Mouse (Mus musculus): ENCODE results near the gene Ifi35. TPM values are rescaled to one million over a fixed set of nuclear protein-coding genes. Genes with fewer than 3 reads are reported as not detected.
A peak's percentile ranks its signal among the peaks of the same experiment; 100 is the strongest.
"Not testable (repeated sequence)": the region's sequence is repeated elsewhere in the genome, so short reads cannot be mapped to it uniquely, and the experiment has no call there.

Gene Ifi35
- polyA plus RNA-seq (2017; shearing (Covaris generic)): 100 to 1,000 TPM; 148 to 179 TPM

DNA sequence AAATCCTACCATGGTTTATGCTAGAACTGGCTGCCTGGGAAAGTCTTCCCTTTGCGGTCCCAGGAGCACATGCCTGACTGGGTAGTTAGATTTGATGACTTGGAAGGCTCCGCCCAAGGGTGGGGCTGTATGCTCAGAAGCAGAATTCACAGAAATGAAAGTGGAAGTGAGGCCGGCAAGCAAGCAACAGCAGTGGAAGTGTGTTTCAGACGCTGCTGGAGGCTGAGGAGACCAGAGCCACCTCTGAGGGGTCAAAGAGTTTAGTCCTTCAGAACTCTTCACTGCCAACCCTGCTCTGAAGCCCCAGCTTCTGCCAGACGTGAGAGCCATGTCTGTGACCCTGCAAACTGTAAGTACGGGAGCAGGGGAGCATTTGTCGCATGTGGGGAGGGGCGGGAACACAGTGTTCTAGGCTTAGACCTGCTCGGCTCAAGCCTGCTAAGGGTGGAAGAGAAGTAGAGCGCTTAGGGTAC, at the start of gene Ifi35:
TSS of gene Ifi35 (plus strand) at position 134 of the 473 bp plus-strand sequence.
- ATAC-seq: peak; percentile 84

- ATAC-seq: no peak
These were observed 32.9 kb upstream of the Ifi35 start for GRCm38 (mm10) chr11:101415306-101415705.

- no peak for ATAC-seq
These were observed 31.6 kb upstream of the Ifi35 start for GRCm38 (mm10) chr11:101416433-101417100.

DNA sequence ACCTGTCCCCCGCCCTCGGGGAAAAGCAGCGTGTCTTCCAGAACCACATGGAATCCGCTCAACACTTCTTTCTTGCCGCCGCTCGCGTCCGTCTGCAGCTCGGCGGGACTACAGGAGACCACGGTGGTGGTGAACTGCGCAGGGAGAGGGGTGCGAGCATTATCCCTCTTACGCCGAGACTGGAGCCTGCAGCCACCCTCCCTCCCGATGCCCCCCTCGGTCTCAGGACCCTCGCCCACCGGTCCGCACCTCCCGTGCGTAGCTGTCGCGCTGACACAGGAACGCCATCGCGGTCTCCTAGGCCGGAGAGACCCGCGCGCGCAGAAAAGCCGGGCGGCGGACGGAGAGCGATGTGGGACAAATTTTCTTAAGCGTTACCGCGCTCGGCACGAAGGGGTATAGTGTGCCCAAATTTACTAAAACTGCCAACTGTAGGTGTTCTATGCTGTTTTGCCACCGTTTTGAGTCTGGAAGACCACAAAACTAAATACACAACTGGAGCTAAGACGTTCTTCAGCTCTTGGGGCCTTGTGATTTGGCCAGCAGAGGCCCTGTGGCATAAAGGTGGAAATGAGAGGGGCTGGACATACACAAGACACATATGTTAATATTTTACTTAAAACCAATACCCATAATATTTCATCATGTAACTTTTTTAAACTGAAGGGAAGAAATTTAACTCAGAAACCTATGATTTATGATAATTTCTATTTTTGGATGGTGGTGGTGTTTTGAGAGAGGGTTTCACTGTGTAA, 30.9 kb upstream of the Ifi35 start, which contains the start of gene Aarsd1:
TSS of gene Aarsd1 (minus strand) at position 515 of the 755 bp plus-strand sequence.
- peak; percentile 89 for ATAC-seq

- ATAC-seq: no peak
These were observed 29.2 kb upstream of the Ifi35 start for GRCm38 (mm10) chr11:101418991-101419390.

DNA sequence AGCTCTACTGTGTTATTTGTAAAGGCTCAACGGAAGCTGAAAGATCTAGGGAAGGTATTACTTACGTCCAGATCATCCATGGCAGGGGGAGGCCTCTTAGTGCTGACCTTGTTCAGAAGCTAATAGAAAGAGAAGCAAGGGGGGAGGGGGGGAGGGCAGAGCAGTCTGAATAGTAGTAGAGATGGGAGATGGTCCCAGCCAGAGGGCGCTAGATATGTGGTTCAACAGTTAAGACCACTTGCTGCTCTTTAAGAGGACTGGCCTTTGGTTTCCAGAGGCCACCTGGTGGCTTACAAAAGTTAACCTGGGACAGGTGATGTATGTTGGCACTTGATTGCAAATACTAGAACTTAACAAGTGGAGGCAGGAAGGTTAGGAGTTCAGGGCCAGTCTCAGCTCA, 28.6 kb upstream of the Ifi35 start:
- no peak for ATAC-seq

- no peak for ATAC-seq
These were observed 28.1 kb upstream of the Ifi35 start for GRCm38 (mm10) chr11:101420148-101420547.

DNA sequence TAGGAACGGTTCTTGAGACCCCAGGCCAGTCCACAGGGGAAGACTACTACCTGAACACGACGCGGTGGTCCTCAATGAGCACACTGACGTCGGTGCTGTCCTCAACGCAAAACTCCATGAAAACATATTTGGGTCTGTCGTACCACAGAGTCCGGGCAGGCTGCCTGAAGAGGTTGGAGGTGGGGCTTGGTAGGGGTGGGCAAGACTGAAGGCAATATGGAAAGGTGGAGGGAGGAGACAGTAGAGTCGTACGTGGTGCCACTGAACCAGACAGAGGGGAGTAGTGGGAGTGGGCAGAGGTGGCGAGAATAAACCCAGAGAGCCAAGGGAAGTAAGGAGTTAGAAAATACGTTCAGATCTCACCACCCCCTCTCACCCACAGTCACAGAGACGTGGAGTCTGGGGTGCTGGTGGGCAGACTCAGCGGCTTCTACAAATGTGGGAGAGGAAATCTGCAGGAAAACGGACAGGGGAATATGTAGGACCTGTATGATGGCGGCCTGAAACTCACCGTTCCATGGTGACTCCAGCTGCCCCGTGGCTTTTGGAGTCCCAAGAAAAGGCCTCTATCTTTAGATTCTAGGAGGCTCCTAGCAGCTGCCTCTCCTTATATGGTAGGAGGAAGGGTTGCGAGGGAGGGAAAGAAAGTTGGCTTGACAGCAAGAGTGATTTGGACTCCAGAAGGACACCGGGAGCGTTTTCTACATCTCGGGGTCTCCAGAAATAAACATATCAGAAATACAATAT, 23.9 kb upstream of the Ifi35 start, which contains the start of gene Gm27029:
TSS of gene Gm27029 (minus strand) at position 692 of the 747 bp plus-strand sequence.
- no peak for ATAC-seq

GRCm38 (mm10) chr11:101424925-101425813, 23.0 kb upstream of the Ifi35 start, which contains the start of the genes Rundc1 and Ptges3l:
Gene Rundc1, plus strand, starts transcription at chr11:101425085.
Gene Ptges3l, minus strand, starts transcription at chr11:101425333.
- peak; percentile 82 for ATAC-seq

- no peak for ATAC-seq
These were observed 22.0 kb upstream of the Ifi35 start for GRCm38 (mm10) chr11:101426165-101426564.

GRCm38 (mm10) chr11:101431327-101431726, 16.9 kb upstream of the Ifi35 start:
- ATAC-seq: no peak

- ATAC-seq: no peak
These were observed 14.8 kb upstream of the Ifi35 start for GRCm38 (mm10) chr11:101433396-101433795.

GRCm38 (mm10) chr11:101435831-101436230, 12.4 kb upstream of the Ifi35 start:
- ATAC-seq: no peak

- no peak for ATAC-seq
These were observed 11.3 kb upstream of the Ifi35 start for GRCm38 (mm10) chr11:101436916-101437315.

DNA sequence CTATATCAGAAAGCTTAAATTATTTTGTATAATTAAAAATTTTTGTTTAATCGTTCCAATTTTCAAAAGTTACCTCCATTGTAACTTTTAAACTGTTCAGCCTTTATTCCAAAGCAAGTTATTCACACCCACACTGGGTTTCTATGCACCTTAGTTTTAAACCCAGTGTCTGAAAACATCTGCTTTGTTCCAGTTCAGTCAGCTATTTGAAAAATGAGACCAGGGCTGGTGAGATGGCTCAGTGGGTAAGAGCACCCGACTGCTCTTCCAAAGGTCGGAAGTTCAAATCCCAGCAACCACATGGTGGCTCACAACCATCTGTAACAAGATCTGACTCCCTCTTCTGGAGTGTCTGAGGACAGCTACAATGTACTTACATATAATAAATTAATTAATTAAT, 10.2 kb upstream of the Ifi35 start:
- ATAC-seq: not testable (repeated sequence)

DNA sequence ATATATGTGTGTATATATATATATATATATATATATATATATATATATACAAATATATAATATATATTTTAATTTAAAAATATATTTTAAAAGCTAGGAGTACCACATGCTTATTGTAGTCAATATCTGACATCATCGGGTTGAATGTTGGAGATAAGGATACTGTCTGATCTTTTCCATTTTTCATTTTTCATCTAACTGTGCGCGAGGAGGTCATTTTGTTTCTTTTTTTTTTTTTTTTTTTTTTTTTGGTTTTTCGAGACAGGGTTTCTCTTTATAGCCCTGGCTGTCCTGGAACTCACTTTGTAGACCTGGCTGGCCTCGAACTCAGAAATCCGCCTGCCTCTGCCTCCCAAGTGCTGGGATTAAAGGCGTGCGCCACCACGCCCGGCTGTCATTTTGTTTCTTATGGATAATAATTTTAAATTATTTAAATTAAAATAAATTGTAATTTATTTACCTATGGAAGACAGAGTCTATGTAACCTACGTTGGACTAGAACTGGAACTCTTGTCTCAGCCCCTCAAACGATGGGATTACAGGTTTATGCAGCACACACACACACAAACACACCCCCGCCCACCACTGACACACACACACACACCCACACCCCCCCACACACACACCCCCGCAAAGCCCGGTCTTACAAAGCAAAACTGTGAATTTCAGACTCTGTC, 6.6 kb upstream of the Ifi35 start:
- ATAC-seq: not testable (repeated sequence)

DNA sequence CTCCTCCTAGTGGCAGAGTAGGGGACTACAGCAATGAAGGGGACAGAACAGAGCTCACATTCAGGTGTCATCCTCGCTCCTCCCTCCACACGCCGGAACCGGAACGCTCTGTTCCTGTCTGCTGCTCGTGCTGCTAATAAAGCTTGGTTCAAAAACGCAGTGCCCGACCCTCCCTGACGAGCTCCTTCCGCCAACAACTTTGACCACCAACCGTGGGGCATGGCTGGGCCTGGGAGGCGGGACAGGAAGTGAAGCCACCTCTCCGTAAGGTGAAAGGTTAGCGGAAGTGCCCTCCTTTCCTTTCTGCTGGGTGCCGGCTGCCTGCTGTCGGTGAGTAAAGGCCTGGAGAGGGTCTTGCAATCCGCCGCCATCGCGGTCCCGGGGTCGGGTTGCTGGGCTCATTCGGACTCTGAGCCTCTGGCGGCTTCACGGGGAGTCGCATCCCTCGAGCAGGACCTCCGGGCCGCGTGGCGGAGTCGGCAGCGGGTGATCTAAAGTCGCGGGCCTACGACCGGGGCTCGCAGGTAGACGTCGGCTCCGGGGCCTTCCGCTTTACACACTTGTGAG, 6.0 kb upstream of the Ifi35 start, which contains the start of gene Rpl27:
TSS of gene Rpl27 (plus strand) at position 172 of the 567 bp plus-strand sequence.
- peak; percentile 95 for ATAC-seq

DNA sequence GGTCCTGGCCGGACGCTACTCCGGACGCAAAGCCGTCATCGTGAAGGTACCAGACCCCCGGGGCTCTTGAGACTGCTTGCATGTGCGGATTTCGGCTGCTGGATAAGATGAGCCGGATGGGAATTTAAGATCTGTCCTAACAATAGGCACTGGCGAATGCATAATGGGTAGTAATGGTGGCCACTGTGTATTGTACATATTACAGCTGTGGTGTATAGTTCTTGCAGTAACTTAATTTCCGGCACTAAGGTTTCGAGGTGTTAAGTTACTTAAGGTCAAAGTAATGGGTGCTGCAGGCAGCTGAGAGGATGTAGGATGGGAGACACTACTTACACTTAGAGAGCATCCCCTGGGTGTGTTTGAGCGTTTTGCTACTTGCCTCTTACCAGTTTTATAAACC, 5.4 kb upstream of the Ifi35 start:
- ATAC-seq: peak; percentile 12

GRCm38 (mm10) chr11:101446319-101446718, 1.9 kb upstream of the Ifi35 start:
- ATAC-seq: no peak

- not testable (repeated sequence) for ATAC-seq
These were observed 1.3 kb upstream of the Ifi35 start for GRCm38 (mm10) chr11:101446860-101447259.

GRCm38 (mm10) chr11:101447786-101448185, 421 bp upstream of the Ifi35 start:
- no peak for ATAC-seq
